Mouse (Mus musculus): ENCODE results near the gene Smarcal1.

- TF ChIP-seq GATA1 (IDR thresholded peaks at IDR 0.05; ENCODE audit: borderline replicate concordance, low read length) (no peak), FLI1 (IDR thresholded peaks at IDR 0.05; ENCODE audit: low read length) (no peak)
Measured at GRCm38 (mm10) chr1:72574047-72574446, 9.0 kb upstream of the Smarcal1 start.
